Mouse (Mus musculus) right cerebral cortex, postnatal 36 days (tissue): ENCODE measurements at regions not wholly inside any gene's neighbourhood (a gene's known extent, or its start where the extent isn't known, plus 50 kb on each side); places are given as distances from the start of the nearest gene placed in this dataset.

Experiments used
- DNase-seq, 2 experiments: peaks; one replicate each; pipeline ENCODE4 v3.0.0; 2022; ENCODE audit warnings: low spot score in 2 of 2, mixed read lengths in 1 of 2

DNA sequence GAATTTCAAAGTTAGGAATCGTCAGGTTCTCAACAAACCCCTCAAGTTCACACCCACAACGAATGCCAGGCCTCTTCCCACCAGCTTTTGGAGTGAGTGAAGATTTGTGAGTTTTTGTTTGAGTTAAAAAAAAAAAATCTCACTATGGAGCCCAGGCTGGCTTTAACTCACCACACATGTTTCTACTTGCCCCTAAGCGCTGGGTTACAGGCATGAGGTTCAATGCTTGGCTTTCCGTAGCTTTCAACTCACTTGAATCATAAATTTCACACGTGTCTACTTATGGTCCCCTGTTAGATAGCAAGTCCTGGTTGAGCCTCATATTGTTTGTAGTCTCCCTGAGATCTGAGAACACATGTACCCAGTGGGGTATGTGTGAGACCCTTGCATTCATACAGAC lies 122.8 kb upstream of the Efna5 start:
- no peak for DNase-seq

DNA sequence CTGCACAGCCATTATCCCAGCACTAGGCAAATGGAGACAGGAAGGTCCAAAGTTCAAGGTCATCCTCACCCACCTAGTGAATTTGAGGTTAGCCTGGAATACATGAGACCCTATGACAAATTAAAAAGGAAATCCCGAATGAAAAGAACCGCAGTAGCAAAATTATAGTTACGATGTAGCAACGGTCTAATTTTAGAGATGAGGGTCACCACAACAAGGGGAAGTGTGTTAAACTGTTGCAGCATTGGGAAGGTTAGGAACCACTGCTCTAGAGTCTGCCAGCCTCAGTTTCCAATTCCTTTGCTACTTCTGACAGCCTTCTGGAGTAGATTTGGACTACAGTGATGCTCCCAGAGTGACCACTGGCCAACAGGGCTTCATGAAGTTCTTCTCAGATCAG lies 121.6 kb upstream of the Efna5 start:
- DNase-seq, result no peak

GRCm38 (mm10) chr17:63001898-63002297 lies 120.8 kb upstream of the Efna5 start:
- DNase-seq, result no peak

DNA sequence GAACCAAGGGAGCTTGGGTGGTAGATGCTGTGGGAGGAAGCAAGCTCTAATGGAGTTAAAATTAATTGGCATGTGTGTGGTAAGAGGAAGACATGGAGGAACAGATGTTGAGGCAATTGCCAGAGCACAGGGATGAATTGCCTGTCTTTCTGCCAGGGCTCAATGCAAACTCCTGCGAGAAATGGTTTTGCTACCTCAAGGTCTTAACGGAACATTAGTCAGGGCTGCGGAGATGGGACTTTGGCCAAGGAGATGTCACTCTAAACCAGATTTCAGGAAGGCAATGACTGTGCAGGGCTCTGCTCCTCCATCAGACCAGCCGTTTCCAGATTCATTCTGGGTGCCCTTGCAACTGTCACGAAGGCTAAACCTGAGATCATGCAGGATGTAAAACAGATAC lies 116.6 kb upstream of the Efna5 start:
- no peak for DNase-seq

GRCm38 (mm10) chr17:62995316-62995715 lies 114.2 kb upstream of the Efna5 start:
- peak; percentile 31 to 45 for DNase-seq

DNA sequence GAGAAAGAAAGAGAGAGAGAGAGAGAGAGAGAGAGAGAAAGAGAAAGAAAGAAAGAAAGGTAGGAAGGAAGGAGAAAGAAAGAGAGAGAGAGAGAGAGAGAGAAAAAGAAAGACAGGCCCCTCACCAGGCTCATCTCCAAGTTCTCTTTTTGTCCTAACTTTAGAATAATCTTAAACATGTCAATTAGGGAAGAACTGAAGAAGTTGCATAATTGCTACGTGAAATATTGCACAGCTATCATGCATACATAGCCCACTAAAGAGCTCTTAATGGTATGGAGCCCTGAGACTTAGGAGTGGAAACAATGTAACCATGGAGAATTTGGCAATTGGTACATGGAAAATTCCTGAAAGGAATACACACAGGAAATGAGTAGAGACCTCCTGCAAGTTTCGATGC lies 111.9 kb upstream of the Efna5 start:
- DNase-seq, result no peak

GRCm38 (mm10) chr17:62986304-62986703 lies 105.2 kb upstream of the Efna5 start:
- DNase-seq, result no peak

DNA sequence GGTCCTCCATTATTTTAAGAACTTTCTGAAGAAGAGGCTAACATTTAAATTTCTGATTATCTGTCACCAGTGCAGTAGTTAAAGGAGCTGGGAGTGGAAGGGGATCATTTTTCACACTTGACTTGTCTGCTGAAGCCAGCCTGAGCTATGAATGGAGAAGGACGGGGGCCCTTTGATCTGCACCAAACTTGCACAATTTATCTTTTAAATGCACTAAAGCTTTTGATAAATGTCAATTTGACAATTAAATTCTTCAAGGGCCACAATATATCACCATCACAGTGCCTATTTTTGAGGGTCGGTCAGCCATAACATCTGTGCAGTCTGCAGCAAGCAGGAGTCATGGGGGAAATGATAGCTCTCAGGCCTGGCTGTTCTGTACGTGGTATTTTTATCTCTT lies 99.2 kb upstream of the Efna5 start:
- DNase-seq, result no peak

DNA sequence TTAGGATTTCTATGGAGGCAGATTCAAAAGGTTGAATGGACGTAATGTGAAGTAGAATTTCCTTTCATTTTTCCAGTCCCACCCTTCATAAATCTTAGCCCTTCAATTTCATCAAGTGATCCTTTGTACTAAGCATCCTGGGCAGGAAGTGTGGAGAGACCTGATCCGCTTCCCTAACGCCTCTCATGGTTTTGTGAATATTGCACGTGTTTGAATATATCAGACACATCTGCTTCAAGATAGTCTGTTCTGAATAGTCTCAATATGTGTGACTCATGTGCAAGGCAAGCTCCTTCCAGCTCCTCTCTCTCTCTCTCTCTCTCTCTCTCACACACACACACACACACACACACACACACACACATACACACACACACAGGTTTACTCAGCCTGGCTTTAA lies 96.4 kb upstream of the Efna5 start:
- DNase-seq, result no peak

DNA sequence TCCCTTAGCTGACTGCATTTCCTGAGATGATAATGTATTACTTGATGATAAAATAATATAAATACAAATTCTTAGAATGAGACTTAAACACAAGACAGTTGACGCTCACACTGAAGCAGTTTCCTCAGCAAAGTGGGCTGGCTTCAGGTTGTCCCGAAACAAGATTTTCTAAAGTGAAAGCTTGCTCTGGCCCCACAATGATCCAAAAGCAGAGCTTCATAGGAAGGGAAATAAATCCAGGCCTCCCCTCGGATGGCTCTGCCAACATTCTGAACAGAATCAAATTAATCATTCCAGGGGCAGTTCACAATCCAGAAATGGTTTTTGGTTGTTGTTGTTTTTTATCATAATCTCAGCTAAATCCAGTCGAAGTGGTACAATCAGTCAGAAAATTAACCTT lies 96.0 kb upstream of the Efna5 start:
- DNase-seq, result no peak

DNA sequence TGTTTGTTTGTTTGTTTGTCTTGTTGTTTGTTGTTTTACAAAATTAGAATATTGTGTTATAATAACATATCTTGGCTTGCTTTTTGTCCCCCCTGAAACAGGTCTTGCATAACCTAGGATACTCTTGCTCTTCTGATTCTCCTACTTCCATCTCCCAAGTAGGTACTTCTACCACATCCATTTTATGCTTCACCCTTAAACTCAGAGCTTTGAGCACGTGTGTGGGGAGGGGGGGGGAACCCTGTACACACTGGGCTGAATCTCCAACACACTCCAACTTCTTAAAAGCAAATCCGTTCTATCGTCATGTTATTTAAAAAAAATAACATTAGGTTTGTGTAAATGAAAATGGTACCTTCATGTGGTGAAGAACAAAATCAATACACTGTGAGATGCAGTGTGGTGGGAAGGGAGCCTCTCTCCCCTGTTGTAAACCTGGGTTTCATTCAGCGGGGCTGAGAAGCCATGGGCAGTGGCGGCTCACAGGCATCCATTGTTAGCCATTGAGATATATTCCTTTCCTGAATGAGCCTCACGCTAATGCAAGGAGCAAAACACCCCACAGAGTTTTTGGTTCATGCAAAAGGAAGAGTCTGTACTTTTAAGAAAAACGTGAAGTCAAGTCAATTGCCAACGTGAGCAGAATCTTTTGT lies 93.6 kb upstream of the Efna5 start:
- no peak for DNase-seq

DNA sequence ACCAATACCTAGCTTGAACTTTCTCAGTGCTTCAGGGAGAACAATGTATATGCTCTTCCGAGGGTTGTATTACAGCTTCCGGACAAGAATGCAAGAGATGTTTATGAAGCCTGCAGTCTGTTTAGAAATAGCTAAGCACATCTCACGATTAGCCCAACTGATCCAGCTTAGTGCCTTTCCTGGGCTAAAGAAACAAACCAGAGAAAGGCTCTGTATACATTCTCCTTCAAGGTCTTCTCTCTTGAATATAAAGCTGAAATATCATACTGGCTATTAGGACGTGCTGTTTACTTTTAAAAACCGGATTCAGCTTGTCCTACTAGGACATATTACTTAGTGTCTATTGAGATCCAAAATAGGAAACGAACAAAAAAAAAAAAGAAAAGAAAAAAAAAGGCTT lies 87.9 kb upstream of the Efna5 start:
- no peak for DNase-seq

- DNase-seq, result no peak
Observed at GRCm38 (mm10) chr17:62963824-62964223, 82.7 kb upstream of the Efna5 start.

- no peak for DNase-seq
Observed at GRCm38 (mm10) chr17:62962292-62962618, 81.1 kb upstream of the Efna5 start.

DNA sequence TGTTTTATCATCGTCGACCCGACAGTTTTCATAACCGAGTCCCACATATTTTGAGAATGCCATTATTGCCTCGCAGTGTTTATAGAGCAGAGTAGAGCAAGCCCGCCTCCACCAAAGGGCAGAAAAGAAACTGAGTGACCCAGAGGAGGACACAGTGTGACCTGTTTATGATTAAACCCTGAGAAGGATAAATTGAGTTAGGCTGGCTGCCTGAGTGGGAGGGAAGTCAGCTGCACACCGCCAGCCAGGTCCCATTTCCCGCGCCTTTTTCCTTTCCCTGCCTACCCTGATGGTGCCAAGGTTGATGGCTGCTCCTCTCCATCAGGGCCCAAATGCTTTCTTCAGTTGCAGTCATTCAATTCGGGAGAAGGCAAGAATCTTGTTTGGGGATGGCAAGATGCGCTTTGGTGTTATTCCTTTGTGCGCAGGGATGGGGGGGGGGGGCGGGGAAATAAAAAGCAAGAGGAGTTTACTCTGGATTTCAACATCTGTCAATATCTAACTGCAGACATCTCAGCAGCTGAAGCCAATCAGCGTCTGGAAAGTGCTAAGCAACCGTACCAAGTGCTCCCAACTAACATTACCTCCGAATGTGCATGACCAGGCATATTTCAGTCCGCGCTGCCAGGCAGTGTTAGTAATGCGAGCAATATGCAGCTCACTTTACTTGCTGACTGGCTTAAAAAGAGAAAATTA lies 80.6 kb upstream of the Efna5 start:
- DNase-seq, result no peak

DNA sequence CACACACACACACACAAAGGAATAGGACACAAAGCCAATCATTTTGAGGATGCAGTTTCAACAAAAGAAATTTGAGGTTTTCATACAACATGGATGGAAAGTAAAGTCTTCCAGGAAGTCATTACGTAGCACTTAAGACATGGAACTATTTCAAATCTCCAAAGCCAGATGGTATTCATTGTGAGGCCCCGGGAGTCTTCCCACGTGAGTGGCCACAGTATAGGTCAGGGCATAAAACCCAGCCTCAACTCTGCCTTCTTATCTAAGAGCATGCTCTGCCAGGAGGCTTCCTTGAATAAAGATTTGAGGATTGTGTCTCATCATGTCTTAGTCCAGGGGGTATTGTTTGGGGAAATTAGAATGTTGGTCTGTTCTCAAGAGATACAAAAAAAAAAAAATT lies 78.0 kb upstream of the Efna5 start:
- no peak for DNase-seq

- peak; percentile 18 to 42 for DNase-seq
Observed at GRCm38 (mm10) chr17:62947537-62948193, 66.5 kb upstream of the Efna5 start.

DNA sequence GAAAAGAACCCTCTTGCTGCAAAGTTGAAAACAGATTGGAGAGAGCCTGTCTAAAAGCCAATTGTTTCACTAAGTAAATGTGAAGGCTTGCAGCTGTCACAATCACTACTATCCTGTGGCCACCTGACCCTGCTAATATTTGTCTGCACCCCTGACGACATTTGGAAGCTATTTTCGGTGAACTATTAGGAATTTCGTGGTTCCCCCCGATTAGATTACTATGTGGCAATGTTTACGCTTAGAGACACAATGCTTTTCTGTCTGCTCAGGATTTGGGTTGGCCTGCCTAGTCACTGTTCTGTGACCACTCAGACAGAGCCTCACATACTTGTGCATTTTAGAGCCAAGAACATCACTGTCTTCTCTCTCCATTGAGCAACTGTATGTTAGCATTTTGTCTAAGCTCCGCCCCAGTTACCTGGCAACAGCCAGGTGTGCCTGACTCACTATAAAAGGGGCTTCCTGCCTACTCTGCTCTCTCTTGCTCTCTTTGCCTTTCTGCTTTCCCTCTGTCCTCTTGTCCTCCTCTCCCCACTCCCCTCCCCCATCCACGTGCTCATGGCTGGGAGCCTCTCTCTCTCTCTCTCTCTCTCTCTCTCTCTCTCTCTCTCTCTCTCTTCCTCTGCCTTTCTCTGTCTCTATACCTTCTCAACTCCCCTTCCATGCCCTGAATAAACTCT lies 59.6 kb upstream of the Efna5 start:
- DNase-seq, result no peak

DNA sequence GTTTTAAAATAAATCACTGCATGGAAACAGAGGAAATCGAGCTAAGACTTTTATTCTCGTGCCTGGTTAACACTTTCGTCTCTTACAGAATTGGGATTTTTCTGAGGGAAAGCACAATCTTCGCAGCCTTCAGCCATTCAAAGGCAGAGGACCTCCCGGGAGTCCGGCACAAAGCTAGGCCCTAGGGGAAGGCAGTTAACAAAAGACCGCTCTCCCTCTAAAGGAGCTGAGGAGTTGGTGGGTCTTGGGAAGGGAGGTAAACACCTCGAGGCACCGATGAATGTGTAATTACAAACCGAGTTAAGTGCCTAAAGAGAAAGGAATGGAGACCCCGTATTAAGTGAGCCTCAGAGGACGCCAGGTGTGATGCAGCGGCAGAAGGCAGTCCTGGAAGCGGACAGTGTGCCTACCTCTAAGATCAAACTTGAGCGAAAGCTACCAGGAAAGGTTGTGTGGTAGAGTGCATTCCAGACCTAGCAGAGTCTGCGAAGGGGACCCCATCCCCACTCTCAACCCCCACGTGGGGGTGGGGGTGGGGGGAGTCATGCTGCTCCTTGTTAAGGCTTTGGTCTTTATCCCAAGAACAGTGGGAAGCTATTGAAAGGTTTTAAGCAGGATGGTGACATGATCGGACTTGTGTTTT lies 58.9 kb upstream of the Efna5 start:
- no peak for DNase-seq

DNA sequence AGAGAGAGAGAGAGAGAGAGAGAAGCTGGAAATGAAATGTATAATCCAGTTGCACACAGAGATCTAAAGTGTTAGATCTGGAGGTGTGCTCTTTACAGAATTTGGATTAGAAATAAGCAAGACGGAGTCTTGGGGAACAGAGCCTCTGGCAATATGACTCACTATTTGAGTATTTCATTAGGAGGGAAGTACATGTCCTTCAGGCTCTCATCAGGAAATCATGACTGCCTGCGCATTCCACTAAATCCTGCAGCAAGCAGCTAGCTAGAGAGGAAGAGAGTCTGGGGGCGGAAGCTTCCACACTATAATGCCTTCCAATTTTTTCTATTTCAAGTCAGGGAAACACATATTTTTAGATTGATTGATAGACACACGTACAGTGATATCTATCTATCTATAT lies 58.1 kb upstream of the Efna5 start:
- no peak for DNase-seq
